Mouse (Mus musculus) cerebellum, adult 9-10 months (tissue): ENCODE results near the gene Acot1.

ENCODE experiments used
- DNase-seq: peaks from one replicate; pipeline ENCODE4 v3.0.0; 2022

The Acot1 gene

GRCm38 (mm10) chr12:84064621-84065020 is 55.3 kb downstream of the Acot1 start:
- DNase-seq, result no peak

- DNase-seq, result no peak
Measured at GRCm38 (mm10) chr12:84067752-84068151, 58.5 kb downstream of the Acot1 start.
